Mouse (Mus musculus): ENCODE measurements around the gene Coq8a.

Gene Coq8a

DNA sequence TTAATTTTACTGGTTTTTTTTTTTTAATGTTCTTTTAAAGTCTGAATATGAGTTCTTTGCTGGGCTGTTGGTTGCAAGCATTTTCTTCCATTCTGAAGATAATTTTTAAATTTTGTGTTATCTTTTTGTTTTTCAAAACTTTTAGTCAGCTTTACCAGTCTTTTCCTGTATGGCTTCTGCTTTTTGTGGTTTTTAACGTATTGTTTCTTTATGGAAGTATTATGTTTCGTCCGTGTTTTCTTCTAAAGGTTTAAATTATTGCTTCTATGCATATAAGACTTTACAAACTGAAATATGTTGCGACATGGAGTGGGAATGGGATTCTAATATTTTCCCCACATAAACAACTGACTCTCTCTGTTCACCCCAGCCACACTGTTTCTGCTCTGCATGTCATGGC lies 67.2 kb downstream of the Coq8a start:
- in situ Hi-C loops (cut with MboI; ENCODE audit: low sequenced_read_pairs) = no loop called here

DNA sequence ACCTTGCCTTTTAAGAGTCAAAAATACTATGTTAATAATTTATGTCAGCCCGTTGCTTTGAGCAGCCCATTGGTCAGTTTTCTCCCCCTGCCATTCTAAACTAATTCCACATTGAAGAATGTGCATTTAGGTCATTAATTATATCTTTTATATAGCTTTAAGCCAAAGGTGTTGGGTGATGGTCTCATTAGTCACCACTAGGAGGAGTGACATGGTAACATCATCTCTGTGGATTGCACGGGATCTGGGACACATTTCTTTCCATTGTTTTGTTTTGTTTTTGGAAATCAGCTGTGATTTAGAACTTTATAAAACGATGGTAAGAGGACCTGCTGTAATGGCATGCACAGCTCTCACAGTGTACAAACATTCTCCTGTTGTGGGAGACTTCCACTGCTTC lies 68.0 kb downstream of the Coq8a start:
- in situ Hi-C loops (cut with MboI; ENCODE audit: low sequenced_read_pairs) = no loop called here

DNA sequence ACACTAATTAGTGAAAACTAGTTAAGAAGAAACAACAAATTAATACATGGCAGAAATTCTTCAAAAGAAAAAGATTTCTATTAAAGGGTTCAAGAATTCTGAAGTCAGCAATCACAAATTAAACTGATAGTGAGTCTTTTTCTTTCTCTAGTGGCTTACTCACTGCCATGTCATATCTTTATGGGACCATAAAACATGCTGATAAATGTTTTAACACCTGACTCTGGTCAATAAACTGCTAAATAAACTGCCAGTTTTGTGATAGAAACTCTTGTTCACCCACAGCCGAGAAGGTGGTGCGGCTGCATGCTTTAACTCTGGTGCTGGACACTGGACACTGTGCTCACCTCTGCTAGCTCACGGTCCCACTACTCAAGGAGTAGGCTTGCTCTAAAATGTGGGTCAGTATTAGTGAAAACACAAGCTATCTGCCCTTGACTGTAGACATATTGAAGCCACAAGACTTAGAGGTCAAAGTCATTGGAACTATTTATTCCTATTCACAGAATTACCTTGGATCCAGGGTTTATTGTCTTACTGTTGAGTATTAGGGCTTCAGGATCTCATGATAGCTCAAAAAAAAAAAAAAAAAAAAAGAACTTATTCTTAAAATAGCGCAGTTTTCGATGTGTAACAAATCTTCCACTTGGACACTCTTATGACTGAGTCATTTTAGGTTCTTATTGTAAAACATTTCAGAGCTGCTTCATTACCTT lies 71.2 kb downstream of the Coq8a start:
- in situ Hi-C loops (cut with MboI; ENCODE audit: low sequenced_read_pairs) = no loop called here

DNA sequence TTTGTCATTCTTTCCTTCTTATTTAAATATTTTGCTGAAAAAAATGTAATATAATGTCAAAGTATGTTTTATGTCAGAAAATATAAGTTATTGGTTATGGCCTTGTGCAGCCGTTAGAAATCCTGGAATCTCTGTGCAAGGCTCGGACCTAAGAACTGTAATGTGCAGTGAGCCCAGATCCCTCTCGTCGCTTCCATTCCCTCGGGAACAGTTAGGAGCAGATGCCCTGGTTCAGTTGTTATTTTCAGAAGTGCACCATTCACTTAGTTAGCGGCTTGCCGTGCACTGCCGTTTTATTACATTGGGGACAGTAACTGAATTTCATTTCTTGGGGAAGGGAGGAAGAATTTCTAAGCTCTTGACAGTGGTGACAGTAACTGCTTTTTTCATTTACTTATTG lies 81.2 kb downstream of the Coq8a start:
- in situ Hi-C loops (cut with MboI; ENCODE audit: low sequenced_read_pairs) = no loop called here

DNA sequence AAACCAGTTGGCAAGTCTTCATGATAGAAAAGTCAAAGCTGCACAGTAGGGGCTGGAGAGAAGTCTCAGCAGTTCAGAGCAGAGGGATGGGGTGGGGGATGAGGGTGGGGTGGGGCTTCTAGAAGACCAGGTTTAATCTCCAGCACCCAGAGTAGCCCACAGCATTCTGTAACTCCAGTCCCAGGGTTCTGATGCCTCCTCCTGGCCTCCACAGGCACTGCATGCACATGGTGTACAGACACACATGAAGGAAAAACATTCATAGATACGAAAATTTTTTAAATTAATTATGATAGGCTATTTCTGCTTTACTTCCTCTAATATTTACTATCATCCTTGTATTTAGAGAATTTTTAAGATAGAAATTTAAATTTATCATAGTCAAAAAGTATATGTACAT lies 82.9 kb downstream of the Coq8a start:
- in situ Hi-C loops (cut with MboI; ENCODE audit: low sequenced_read_pairs) = no loop called here
